Mouse (Mus musculus) limb, embryonic 10.5 days (tissue): ENCODE measurements around the gene Hsf4. TPM values are rescaled to one million over a fixed set of nuclear protein-coding genes. Genes with fewer than 3 reads are reported as not detected.
"Not testable (repeated sequence)": the region's sequence is repeated elsewhere in the genome, so short reads cannot be mapped to it uniquely, and the experiment has no call there.

ENCODE experiments used
- DNase-seq: peaks from one replicate; pipeline ENCODE4 v3.0.0-alpha.2; 2017; ENCODE audit warnings: low spot score
- H3K27ac ChIP-seq: fragments of 300-500 bp; sonication (generic); 2 replicates; pipeline ENCODE4 v1.5.1; 2016; ENCODE audit warnings: mild to moderate bottlenecking
- H3K27me3 ChIP-seq: fragments of 300-500 bp; sonication (generic); 2 replicates; pipeline ENCODE4 v1.6.1; 2016; ENCODE audit warnings: low read depth, mild to moderate bottlenecking; ENCODE audit not compliant: poor library complexity, severe bottlenecking
- H3K36me3 ChIP-seq: fragments of 300-500 bp; sonication (generic); 2 replicates; pipeline ENCODE4 v1.6.1; 2016; ENCODE audit warnings: mild to moderate bottlenecking, moderate library complexity
- H3K4me1 ChIP-seq: fragments of 300-500 bp; sonication (generic); 2 replicates; pipeline ENCODE4 v1.6.1; 2016
- H3K4me3 ChIP-seq: fragments of 300-500 bp; sonication (generic); 2 replicates; pipeline ENCODE4 v1.5.1; 2016; ENCODE audit warnings: mild to moderate bottlenecking, moderate library complexity
- H3K9me3 ChIP-seq: fragments of 300-500 bp; sonication (generic); replicated peaks from 2 replicates; pipeline ENCODE4 v1.6.1; 2016; ENCODE audit warnings: mild to moderate bottlenecking
- WGBS: fragments of 180-500 bp; shearing (Covaris S2); methylation state at CpG from one replicate; pipeline ENCODE4 v1.1.7; 2016; 5-methylcytosine and 5-hydroxymethylcytosine counted together
- polyA plus RNA-seq: library from polyadenylated mRNA; unstranded; fragments of >200 nt; fragmentation: Nextera tagmentation; extraction: Ambion mirVana; gene quantifications from 2 replicates; pipeline ENCODE4 v1.2.1, GENCODE M21; 2016

Gene Hsf4
- polyA plus RNA-seq, 1 experiment from 2014 or later: not detected

DNA sequence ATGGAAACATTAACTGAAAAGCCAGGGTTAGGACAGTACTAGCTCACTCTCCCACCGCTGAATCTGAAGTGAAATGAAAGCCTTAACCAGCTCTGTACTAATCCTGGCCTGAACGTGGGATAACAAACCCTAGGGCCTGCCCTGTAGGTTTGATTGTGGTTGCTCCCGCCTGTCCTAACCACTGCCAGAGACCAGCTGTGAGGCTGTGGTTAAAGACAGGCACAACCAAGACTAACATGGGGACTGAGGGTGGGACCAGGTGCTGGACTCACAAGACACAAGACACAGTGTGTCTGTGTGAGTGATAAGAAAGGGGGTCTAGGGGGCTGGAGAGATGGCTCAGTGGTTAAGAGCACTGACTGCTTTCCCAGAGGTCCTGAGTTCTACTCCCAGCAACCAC is 11.0 kb downstream of the Hsf4 start:
- peaks cover 25% of the 10 kb centered on the region for H3K4me1 ChIP-seq
- peaks cover 97% of the 10 kb centered on the region for H3K27me3 ChIP-seq
- no peak for DNase-seq
- no peaks in the 10 kb centered on the region for H3K9me3 ChIP-seq
- H3K4me3 ChIP-seq: no peak overlapping the region
- WGBS: 74% methylated on average over 3 of the region's 3 CpGs
- peaks cover 32% of the 10 kb centered on the region for H3K36me3 ChIP-seq
- H3K27ac ChIP-seq: no peak overlapping the region

GRCm38 (mm10) chr8:105281821-105282220 is 12.2 kb downstream of the Hsf4 start:
- Histone ChIP-seq H3K4me3 (no peak overlapping the region), H3K9me3 (no peaks in the 10 kb centered on the region), H3K4me1 (peaks cover 14% of the 10 kb centered on the region), H3K27me3 (peaks cover 97% of the 10 kb centered on the region), H3K36me3 (peaks cover 35% of the 10 kb centered on the region), H3K27ac (no peak overlapping the region)
- no peak for DNase-seq
- 88% methylated on average over 12 of the region's 12 CpGs for WGBS

DNA sequence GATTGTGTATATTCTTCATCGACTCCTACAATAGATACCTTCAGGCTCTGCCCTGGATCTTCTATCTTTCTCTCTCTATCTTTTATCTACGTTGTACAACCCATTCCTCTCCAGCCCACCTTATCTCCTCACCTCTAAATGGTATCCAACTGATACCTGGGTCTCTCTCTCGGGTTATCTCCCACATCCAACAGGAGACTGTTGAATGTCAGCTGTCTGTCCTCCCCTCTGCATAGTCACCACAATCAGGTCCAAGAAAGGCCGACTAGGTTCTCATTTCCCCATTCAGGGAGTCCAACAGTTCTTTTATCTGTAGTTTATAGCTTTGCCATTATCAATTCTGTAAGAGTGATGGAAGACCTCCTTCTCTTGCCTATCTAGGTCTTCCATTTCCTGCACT is 12.6 kb downstream of the Hsf4 start:
- peaks cover 97% of the 10 kb centered on the region for H3K27me3 ChIP-seq
- H3K4me3 ChIP-seq: no peak overlapping the region
- H3K4me1 ChIP-seq: peaks cover 14% of the 10 kb centered on the region
- 87% methylated on average over 4 of the region's 4 CpGs for WGBS
- H3K27ac ChIP-seq: no peak overlapping the region
- DNase-seq: no peak
- H3K36me3 ChIP-seq: peaks cover 35% of the 10 kb centered on the region
- no peaks in the 10 kb centered on the region for H3K9me3 ChIP-seq

GRCm38 (mm10) chr8:105283074-105283473 is 13.5 kb downstream of the Hsf4 start:
- Histone ChIP-seq H3K4me3 (no peak overlapping the region), H3K4me1 (peaks cover 15% of the 10 kb centered on the region), H3K27ac (no peak overlapping the region), H3K9me3 (no peaks in the 10 kb centered on the region), H3K36me3 (peaks cover 35% of the 10 kb centered on the region), H3K27me3 (peaks cover 91% of the 10 kb centered on the region)
- WGBS: 11% methylated on average over 23 of the region's 23 CpGs
- peak; percentile 72 for DNase-seq

- WGBS: 42% methylated on average over 12 of the region's 12 CpGs
- H3K27ac ChIP-seq: no peak overlapping the region
- no peak for DNase-seq
- H3K4me1 ChIP-seq: peaks cover 27% of the 10 kb centered on the region
- no peaks in the 10 kb centered on the region for H3K9me3 ChIP-seq
- H3K4me3 ChIP-seq: no peak overlapping the region
- peaks cover 77% of the 10 kb centered on the region for H3K27me3 ChIP-seq
- H3K36me3 ChIP-seq: peaks cover 28% of the 10 kb centered on the region
These were observed 15.9 kb downstream of the Hsf4 start for GRCm38 (mm10) chr8:105285514-105285913.

DNA sequence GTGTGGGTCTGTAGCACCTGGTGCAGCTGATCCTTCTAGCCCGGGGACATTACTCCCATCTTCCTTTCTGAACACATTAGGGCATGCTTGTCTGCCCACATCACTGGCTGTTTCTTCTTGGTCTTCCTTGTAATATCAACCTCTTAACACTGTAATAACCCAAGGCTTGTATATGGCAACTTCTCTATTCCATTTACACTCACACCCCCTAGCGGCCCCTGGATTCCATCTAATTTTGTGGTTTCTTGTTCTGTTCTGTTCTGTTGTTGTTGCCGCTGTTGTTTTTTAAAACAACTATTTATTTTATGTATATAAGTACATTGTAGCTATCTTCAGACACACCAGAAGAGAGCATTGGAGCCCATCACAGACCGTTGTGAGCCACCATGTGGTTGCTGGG is 17.3 kb downstream of the Hsf4 start:
- peaks cover 68% of the 10 kb centered on the region for H3K27me3 ChIP-seq
- peaks cover 32% of the 10 kb centered on the region for H3K4me1 ChIP-seq
- 93% methylated on average over 4 of the region's 4 CpGs for WGBS

GRCm38 (mm10) chr8:105288231-105288630 is 18.6 kb downstream of the Hsf4 start:
- Histone ChIP-seq H3K27me3 (peaks cover 64% of the 10 kb centered on the region), H3K4me1 (peaks cover 29% of the 10 kb centered on the region), H3K27ac (no peak overlapping the region), H3K36me3 (peaks cover 10% of the 10 kb centered on the region), H3K9me3 (no peaks in the 10 kb centered on the region), H3K4me3 (no peak overlapping the region)
- DNase-seq: no peak
- WGBS: 89% methylated on average over 5 of the region's 5 CpGs

More for the DNA sequence above, 17.3 kb downstream of the Hsf4 start:
- Histone ChIP-seq H3K4me3 (no peak overlapping the region), H3K36me3 (peaks cover 20% of the 10 kb centered on the region), H3K9me3 (no peaks in the 10 kb centered on the region), H3K27ac (no peak overlapping the region)
- no peak for DNase-seq

DNA sequence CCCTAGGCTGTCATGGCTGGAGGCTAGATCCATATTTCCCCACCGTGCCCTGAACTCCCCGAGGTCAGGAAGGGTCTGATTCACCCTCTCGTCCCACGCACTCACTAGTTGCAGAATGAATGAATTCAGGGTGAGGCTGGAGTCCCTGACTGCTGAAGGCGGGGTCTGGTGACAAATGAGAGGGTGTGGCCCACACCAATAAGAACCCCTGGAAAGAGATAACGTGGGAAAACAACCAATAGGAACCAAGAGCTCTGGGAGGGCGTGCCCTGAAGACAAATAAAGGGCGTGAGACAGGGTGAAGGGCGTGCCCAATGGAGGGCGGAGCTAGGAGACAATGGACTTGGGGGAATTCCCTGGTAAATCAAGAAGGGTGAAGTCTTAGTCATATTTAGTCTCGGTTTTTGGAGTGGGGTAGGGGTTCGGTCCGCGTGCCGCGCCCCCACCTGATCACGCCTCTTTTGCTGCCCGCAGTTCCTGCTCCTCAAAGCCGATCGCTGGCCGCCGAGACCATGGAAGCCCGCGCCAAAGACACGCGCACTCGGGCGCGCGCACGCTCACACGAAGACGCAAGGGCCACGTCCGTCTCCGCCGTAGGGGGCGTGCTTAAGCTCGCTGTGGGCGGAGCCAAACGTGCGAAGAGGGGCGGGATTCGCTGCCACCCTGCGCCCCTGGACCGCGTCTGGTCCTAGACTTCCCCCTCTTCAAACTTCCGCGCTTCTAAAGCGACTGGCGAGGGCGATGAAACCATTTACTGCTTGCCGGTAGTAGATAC is 19.5 kb downstream of the Hsf4 start:
- peaks cover 10% of the 10 kb centered on the region for H3K36me3 ChIP-seq
- H3K9me3 ChIP-seq: no peaks in the 10 kb centered on the region
- WGBS: under 1% methylated on average over 53 of the region's 53 CpGs
- peak; percentile 95 for DNase-seq
- H3K27me3 ChIP-seq: peaks cover 64% of the 10 kb centered on the region
- peaks cover 31% of the 10 kb centered on the region for H3K4me1 ChIP-seq
- peak overlapping the region; percentile 63 for H3K4me3 ChIP-seq
- H3K27ac ChIP-seq: peak overlapping the region; percentile 93

GRCm38 (mm10) chr8:105289805-105290460 is 20.3 kb downstream of the Hsf4 start, which contains the start of gene 4931428F04Rik:
Gene 4931428F04Rik (minus strand): TSS chr8:105289864.
- Histone ChIP-seq H3K27ac (peak within 1 kb of the TSS; percentile 93), H3K27me3 (peaks cover 57% of the 10 kb centered on the region), H3K36me3 (peaks cover 7% of the 10 kb centered on the region), H3K4me3 (peak within 1 kb of the TSS; percentile 63), H3K9me3 (no peaks in the 10 kb centered on the region), H3K4me1 (peaks cover 31% of the 10 kb centered on the region)
- 2% methylated on average over 43 of the region's 43 CpGs for WGBS
- peak; percentile 63 for DNase-seq

DNA sequence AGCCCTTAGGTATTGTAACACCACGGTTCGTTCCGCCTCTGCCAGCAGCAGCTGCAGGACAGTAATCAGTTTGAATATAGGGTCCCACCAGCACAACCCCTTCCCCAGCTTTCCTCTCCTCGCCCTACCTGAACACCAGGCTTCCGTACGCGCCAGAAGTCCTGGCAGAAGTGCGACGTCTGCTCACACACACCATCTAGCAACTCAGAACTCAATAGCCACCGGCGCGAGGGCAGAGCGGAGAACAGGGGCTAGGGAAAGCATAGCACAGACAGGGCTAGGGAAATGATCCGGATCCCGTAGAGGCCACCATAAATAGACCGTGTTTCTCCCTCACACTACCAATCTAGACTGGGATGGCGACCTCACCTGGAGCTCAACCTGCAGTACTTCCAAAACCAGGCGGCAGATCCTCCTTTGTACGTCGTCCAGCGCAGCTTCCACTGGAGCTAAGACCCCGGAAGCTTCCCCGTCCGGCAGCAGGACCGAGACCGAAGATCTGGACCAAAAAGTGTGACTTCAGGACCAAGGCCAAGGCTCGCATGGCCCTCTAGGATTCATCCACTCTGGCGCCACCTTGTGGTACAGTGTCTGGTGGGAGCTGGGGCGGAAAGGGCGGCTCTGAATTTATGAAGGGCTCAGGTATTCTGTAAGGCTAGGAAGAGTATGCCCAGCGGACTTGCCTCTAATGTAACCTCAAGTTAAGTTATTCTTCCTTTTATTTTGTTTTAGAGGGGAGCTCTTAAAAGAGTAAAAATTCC is 21.1 kb downstream of the Hsf4 start:
- Histone ChIP-seq H3K27me3 (peaks cover 54% of the 10 kb centered on the region), H3K27ac (no peak overlapping the region)

DNA sequence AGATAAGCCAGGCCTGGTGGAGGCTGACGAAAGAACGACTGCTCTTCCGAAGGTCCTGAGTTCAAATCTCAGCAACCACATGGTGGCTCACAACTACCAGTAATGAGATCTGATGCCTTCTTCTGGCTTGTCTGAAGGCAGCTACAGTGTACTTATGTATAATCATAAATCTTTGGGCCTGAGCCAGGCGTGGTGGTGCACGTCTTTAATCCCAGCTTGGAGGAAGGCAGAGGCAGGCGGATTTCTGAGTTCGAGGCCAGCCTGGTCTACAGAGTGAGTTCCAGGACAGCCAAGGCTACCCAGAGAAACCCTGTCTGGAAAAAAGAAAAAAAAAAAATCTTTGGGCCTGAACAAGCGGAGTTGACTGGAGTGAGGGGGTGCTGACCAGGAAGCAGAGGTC is 21.8 kb downstream of the Hsf4 start:
- WGBS: 89% methylated on average over 8 of the region's 8 CpGs
- Histone ChIP-seq H3K27me3 (peaks cover 48% of the 10 kb centered on the region), H3K4me1 (peaks cover 36% of the 10 kb centered on the region)
- DNase-seq, H3K9me3 ChIP-seq, H3K36me3 ChIP-seq, H3K4me3 ChIP-seq, H3K27ac ChIP-seq: not testable (repeated sequence)

More for the DNA sequence above, 21.1 kb downstream of the Hsf4 start:
- Histone ChIP-seq H3K4me3 (peak overlapping the region; percentile 63), H3K4me1 (peaks cover 32% of the 10 kb centered on the region), H3K36me3 (0 out of 2 replicates have a peak, but pooled peaks cover under 1% of the 10 kb centered on the region), H3K9me3 (no peaks in the 10 kb centered on the region)
- WGBS: 6% methylated on average over 31 of the region's 31 CpGs
- peak; percentile 95 for DNase-seq

DNA sequence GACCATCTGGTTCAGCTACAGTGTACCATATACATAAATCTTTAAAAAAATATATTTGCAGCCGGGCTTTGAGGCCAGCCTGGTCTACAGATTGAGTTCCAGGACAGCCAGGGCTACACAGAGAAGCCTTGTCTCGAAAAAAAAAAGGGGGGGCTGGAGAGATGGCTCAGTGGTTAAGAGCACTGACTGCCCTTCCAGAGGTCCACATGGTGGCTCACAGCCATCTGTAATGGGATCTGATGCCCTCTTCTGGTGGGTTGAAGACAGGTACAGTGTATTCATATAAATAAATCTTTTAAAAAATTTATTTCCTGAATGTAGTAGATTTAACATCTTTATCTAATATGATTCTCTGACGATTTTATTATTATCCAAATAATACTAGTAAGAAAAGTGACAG is 22.2 kb downstream of the Hsf4 start:
- not testable (repeated sequence) for H3K36me3 ChIP-seq, H3K4me3 ChIP-seq, H3K9me3 ChIP-seq, DNase-seq, H3K27ac ChIP-seq
- WGBS: 72% methylated on average over 3 of the region's 3 CpGs
- peaks cover 39% of the 10 kb centered on the region for H3K4me1 ChIP-seq
- H3K27me3 ChIP-seq: peaks cover 44% of the 10 kb centered on the region

GRCm38 (mm10) chr8:105292471-105292870 is 22.9 kb downstream of the Hsf4 start:
- H3K9me3 ChIP-seq: no peaks in the 10 kb centered on the region
- H3K4me3 ChIP-seq: no peak overlapping the region
- 76% methylated on average over 7 of the region's 7 CpGs for WGBS
- peaks cover 45% of the 10 kb centered on the region for H3K4me1 ChIP-seq
- peaks cover 37% of the 10 kb centered on the region for H3K27me3 ChIP-seq
- no peak for DNase-seq
- H3K27ac ChIP-seq: no peak overlapping the region
- H3K36me3 ChIP-seq: no peaks in the 10 kb centered on the region
